Mouse (Mus musculus): ENCODE measurements at regions not wholly inside any gene's neighbourhood (a gene's known extent, or its start where the extent isn't known, plus 50 kb on each side); places are given as distances from the start of the nearest gene placed in this dataset.

- no peak for TF ChIP-seq POLR2A (IDR thresholded peaks at IDR 0.05; ENCODE audit: insufficient read depth, low read depth, low read length)
- no peak for TF ChIP-seq CTCF (IDR thresholded peaks at IDR 0.05; ENCODE audit: insufficient read depth, low read depth, low read length)
Observed at GRCm38 (mm10) chr6:140357300-140357699, 66.6 kb upstream of the Plekha5 start.
